Mouse (Mus musculus) CH12.LX (cell line): ENCODE measurements around the gene Gm30083. TPM values are rescaled to one million over a fixed set of nuclear protein-coding genes. Genes with fewer than 3 reads are reported as not detected.

Experiments used
- DNase-seq: peaks from one replicate; pipeline ENCODE4 v3.0.0-alpha.2; 2013; ENCODE audit errors: extremely low read depth
- H3K27ac ChIP-seq: 2 replicates; pipeline ENCODE4 v1.5.1; 2012; ENCODE audit warnings: low read depth, mild to moderate bottlenecking, control low read depth, moderate library complexity; ENCODE audit not compliant: insufficient read depth
- H3K27me3 ChIP-seq: replicated peaks from 2 replicates; pipeline ENCODE3; 2012; ENCODE audit warnings: inconsistent platforms
- H3K36me3 ChIP-seq, 2 experiments: replicated peaks in 1 of 2; 2 replicates each; pipeline versions ENCODE3 to v1.6.1; 2012; ENCODE audit warnings: inconsistent platforms in 1 of 2, low read length in 1 of 2, mild to moderate bottlenecking in 1 of 2, mixed read lengths in 1 of 2, moderate library complexity in 1 of 2; ENCODE audit not compliant: control insufficient read depth in 1 of 2, insufficient read depth in 1 of 2
- H3K4me1 ChIP-seq, 2 experiments: 2 replicates each; pipeline ENCODE4 v1.6.1; 2012; ENCODE audit warnings: inconsistent platforms in 1 of 2, moderate library complexity in 1 of 2; ENCODE audit not compliant: insufficient read depth in 2 of 2, control insufficient read depth in 1 of 2
- H3K4me2 ChIP-seq: 2 replicates; pipeline ENCODE4 v1.6.1; 2012; ENCODE audit warnings: low read depth, mild to moderate bottlenecking, control low read depth; ENCODE audit not compliant: poor library complexity, insufficient read depth, severe bottlenecking
- H3K4me3 ChIP-seq, 3 experiments: fragments of 150-350 bp in 1 of 3; sonication (generic) in 1 of 3; replicated peaks in 1 of 3; 2 replicates each; pipeline versions ENCODE3 to v1.5.1; 2011 to 2012; ENCODE audit warnings: low read depth in 2 of 3, low read length in 2 of 3, mild to moderate bottlenecking in 2 of 3, moderate library complexity in 2 of 3, control low read depth in 1 of 3, improper control_type of control experiment in 1 of 3, inconsistent platforms in 1 of 3, mixed read lengths in 1 of 3; ENCODE audit not compliant: poor library complexity in 1 of 3
- H3K79me2 ChIP-seq: replicated peaks from 2 replicates; pipeline ENCODE4 v1.6.1; 2012; ENCODE audit warnings: mild to moderate bottlenecking, moderate library complexity; ENCODE audit not compliant: control insufficient read depth, poor library complexity, insufficient read depth, severe bottlenecking; ENCODE audit errors: extremely low read depth
- H3K9ac ChIP-seq: 2 replicates; pipeline ENCODE4 v1.6.1; 2012; ENCODE audit warnings: low read depth, mild to moderate bottlenecking, control low read depth, moderate library complexity; ENCODE audit not compliant: insufficient read depth
- H3K9me3 ChIP-seq: replicated peaks from 2 replicates; pipeline ENCODE3; 2012; ENCODE audit warnings: low read length, inconsistent platforms, mixed read lengths
- BHLHE40 ChIP-seq: IDR thresholded peaks from 2 replicates; pipeline ENCODE4 v1.6.1; 2011; ENCODE audit warnings: mild to moderate bottlenecking, low read depth, low read length, improper control_type of control experiment
- E2F4 ChIP-seq: IDR thresholded peaks from 2 replicates; pipeline ENCODE4 v1.6.1; 2011; ENCODE audit warnings: low read depth, low read length, improper control_type of control experiment; ENCODE audit not compliant: insufficient replicate concordance
- ETS1 ChIP-seq: conservative IDR thresholded peaks from 2 replicates; pipeline ENCODE4 v1.6.1; 2012; ENCODE audit warnings: low read depth, mild to moderate bottlenecking, inconsistent platforms, low read length, improper control_type of control experiment, moderate library complexity
- GABPA ChIP-seq: IDR thresholded peaks from 2 replicates; pipeline ENCODE4 v1.6.1; 2012; ENCODE audit warnings: low read depth, low read length, improper control_type of control experiment, inconsistent platforms; ENCODE audit not compliant: insufficient replicate concordance
- HCFC1 ChIP-seq: IDR thresholded peaks from 2 replicates; pipeline ENCODE4 v1.6.1; 2012; ENCODE audit warnings: low read depth, mild to moderate bottlenecking, inconsistent platforms, low read length, improper control_type of control experiment
- JUN ChIP-seq: IDR thresholded peaks from 2 replicates; pipeline ENCODE4 v1.6.1; 2011; ENCODE audit warnings: low read depth, mild to moderate bottlenecking, low read length, improper control_type of control experiment, moderate library complexity; ENCODE audit not compliant: insufficient read depth
- KAT2A ChIP-seq: IDR thresholded peaks from 2 replicates; pipeline ENCODE4 v1.6.1; 2012; ENCODE audit warnings: low read length, improper control_type of control experiment, inconsistent platforms; ENCODE audit not compliant: insufficient replicate concordance
- MAX ChIP-seq: IDR thresholded peaks from 2 replicates; pipeline ENCODE4 v1.6.1; 2011; ENCODE audit warnings: low read length, improper control_type of control experiment
- MAZ ChIP-seq: IDR thresholded peaks from 2 replicates; pipeline ENCODE4 v1.6.1; 2012; ENCODE audit warnings: low read depth, mild to moderate bottlenecking, inconsistent platforms, low read length, improper control_type of control experiment, moderate library complexity
- MEF2A ChIP-seq: IDR thresholded peaks from 2 replicates; pipeline ENCODE4 v1.6.1; 2014; ENCODE audit warnings: low read depth, mild to moderate bottlenecking, inconsistent platforms, low read length, improper control_type of control experiment, borderline replicate concordance
- MXI1 ChIP-seq: IDR thresholded peaks from 2 replicates; pipeline ENCODE4 v1.6.1; 2011; ENCODE audit warnings: mild to moderate bottlenecking, low read depth, low read length, improper control_type of control experiment
- MYC ChIP-seq: IDR thresholded peaks from 2 replicates; pipeline ENCODE4 v1.6.1; 2011; ENCODE audit warnings: low read depth, mild to moderate bottlenecking, improper control_type of control experiment, low read length
- NRF1 ChIP-seq: IDR thresholded peaks from 2 replicates; pipeline ENCODE4 v1.6.1; 2014; ENCODE audit warnings: low read depth, mild to moderate bottlenecking, inconsistent platforms, low read length, improper control_type of control experiment, moderate library complexity
- POLR2A ChIP-seq: IDR thresholded peaks from 2 replicates; pipeline ENCODE4 v1.6.1; 2011; ENCODE audit warnings: low read depth, mild to moderate bottlenecking, improper control_type of control experiment, low read length
- RAD21 ChIP-seq: IDR thresholded peaks from 2 replicates; pipeline ENCODE4 v1.6.1; 2011; ENCODE audit warnings: low read depth, mild to moderate bottlenecking, low read length, improper control_type of control experiment, moderate library complexity
- SIN3A ChIP-seq: IDR thresholded peaks from 2 replicates; pipeline ENCODE4 v1.6.1; 2012; ENCODE audit warnings: low read length, improper control_type of control experiment, inconsistent platforms
- TBP ChIP-seq: conservative IDR thresholded peaks from 2 replicates; pipeline ENCODE4 v1.6.1; 2011; ENCODE audit warnings: low read depth, low read length, improper control_type of control experiment
- USF1 ChIP-seq: IDR thresholded peaks from 2 replicates; pipeline ENCODE4 v1.6.1; 2014; ENCODE audit warnings: low read depth, mild to moderate bottlenecking, inconsistent platforms, low read length, improper control_type of control experiment
- USF2 ChIP-seq: conservative IDR thresholded peaks from 2 replicates; pipeline ENCODE4 v1.6.1; 2011; ENCODE audit warnings: low read depth, low read length, improper control_type of control experiment
- ZKSCAN1 ChIP-seq: IDR thresholded peaks from 2 replicates; pipeline ENCODE4 v1.6.1; 2012; ENCODE audit warnings: low read depth, inconsistent platforms, low read length, improper control_type of control experiment, borderline replicate concordance
- ZNF384 ChIP-seq: IDR thresholded peaks from 2 replicates; pipeline ENCODE4 v1.6.1; 2012; ENCODE audit warnings: low read depth, low read length, improper control_type of control experiment, inconsistent platforms
- dilution Hi-C: fragments of 300-500 bp; cut with MboI; formaldehyde crosslinking; loops from 2 replicates; pipeline ENCODE4 v1.14.3; 2020; ENCODE audit warnings: low sequenced_read_pairs; ENCODE audit not compliant: extremely low pct_unique_long_range_greater_than_20kb, extremely low pct_ligation_motif_present
- in situ Hi-C: fragments of 300-500 bp; cut with MboI; formaldehyde crosslinking; loops from 3 replicates; pipeline ENCODE4 v1.14.3; 2019; ENCODE audit warnings: low sequenced_read_pairs, low pct_ligation_motif_present, low pct_unique_long_range_greater_than_20kb, mixed read lengths
- polyA plus RNA-seq: library from polyadenylated mRNA; unstranded; fragments of >175 nt; gene quantifications from 2 replicates; pipeline ENCODE4 v1.2.1, GENCODE M21; 2012; ENCODE audit warnings: low read depth; ENCODE audit not compliant: insufficient read length
- total RNA-seq, 2 experiments: library from RNA; depleted of rRNA; stranded (reverse); fragments of 300-350 nt in 1 of 2; fragments of >200 nt in 1 of 2; gene quantifications; 2 replicates each; pipeline ENCODE4 v1.2.3; 2012 to 2014

Gm30083 gene
- total and polyA plus RNA-seq, 3 experiments = not detected

- no peak overlapping the region for H3K4me2 ChIP-seq
- no peaks in the 10 kb centered on the region for H3K4me1 ChIP-seq
- dilution Hi-C loops (no loop called here), in situ Hi-C loops (no loop called here)
- no peak for TF ChIP-seq USF2
- TF ChIP-seq MEF2A = no peak
- no peak for TF ChIP-seq SIN3A
- TF ChIP-seq TBP = no peak
- no peak for TF ChIP-seq E2F4
- no peak for TF ChIP-seq GABPA
- TF ChIP-seq MAX = no peak
- TF ChIP-seq HCFC1 = no peak
- TF ChIP-seq BHLHE40 = no peak
- TF ChIP-seq ZKSCAN1 = no peak
- TF ChIP-seq KAT2A = no peak
- TF ChIP-seq MXI1 = no peak
- TF ChIP-seq MYC = no peak
- TF ChIP-seq USF1 = no peak
- no peak for TF ChIP-seq NRF1
- TF ChIP-seq POLR2A = no peak
- TF ChIP-seq JUN = no peak
- TF ChIP-seq MAZ = no peak
- no peak for TF ChIP-seq ZNF384
- TF ChIP-seq ETS1 = no peak
- H3K36me3 ChIP-seq = no peaks in the 10 kb centered on the region
- H3K9ac ChIP-seq = no peak overlapping the region
- H3K27ac ChIP-seq = no peak overlapping the region
- H3K4me3 ChIP-seq = no peak overlapping the region
- no peaks in the 10 kb centered on the region for H3K79me2 ChIP-seq
- H3K9me3 ChIP-seq = peaks cover 2% of the 10 kb centered on the region
- no peak for DNase-seq
- H3K27me3 ChIP-seq = no peaks in the 10 kb centered on the region
Measured at GRCm38 (mm10) chr14:34026710-34027109, 11.7 kb upstream of the Gm30083 start.

GRCm38 (mm10) chr14:34016938-34017337 is 2.0 kb upstream of the Gm30083 start:
- no peaks in the 10 kb centered on the region for H3K9me3 ChIP-seq
- in situ Hi-C loops = no loop called here
- no peak for DNase-seq
- H3K4me3 ChIP-seq = no peak overlapping the region
- no peaks in the 10 kb centered on the region for H3K36me3 ChIP-seq
- H3K79me2 ChIP-seq = no peaks in the 10 kb centered on the region
- H3K9ac ChIP-seq = no peak overlapping the region
- dilution Hi-C loops = no loop called here
- no peak overlapping the region for H3K27ac ChIP-seq
- H3K27me3 ChIP-seq = no peaks in the 10 kb centered on the region
- TF ChIP-seq MAZ = no peak
- no peak for TF ChIP-seq RAD21
- no peak overlapping the region for H3K4me2 ChIP-seq
- peaks cover 0 to 5% of the 10 kb centered on the region in 2 experiments; a peak in 1 of 4 replicates for H3K4me1 ChIP-seq
